ENCODE assay signal across 8 mouse cellular contexts in the genomic region with DNA sequence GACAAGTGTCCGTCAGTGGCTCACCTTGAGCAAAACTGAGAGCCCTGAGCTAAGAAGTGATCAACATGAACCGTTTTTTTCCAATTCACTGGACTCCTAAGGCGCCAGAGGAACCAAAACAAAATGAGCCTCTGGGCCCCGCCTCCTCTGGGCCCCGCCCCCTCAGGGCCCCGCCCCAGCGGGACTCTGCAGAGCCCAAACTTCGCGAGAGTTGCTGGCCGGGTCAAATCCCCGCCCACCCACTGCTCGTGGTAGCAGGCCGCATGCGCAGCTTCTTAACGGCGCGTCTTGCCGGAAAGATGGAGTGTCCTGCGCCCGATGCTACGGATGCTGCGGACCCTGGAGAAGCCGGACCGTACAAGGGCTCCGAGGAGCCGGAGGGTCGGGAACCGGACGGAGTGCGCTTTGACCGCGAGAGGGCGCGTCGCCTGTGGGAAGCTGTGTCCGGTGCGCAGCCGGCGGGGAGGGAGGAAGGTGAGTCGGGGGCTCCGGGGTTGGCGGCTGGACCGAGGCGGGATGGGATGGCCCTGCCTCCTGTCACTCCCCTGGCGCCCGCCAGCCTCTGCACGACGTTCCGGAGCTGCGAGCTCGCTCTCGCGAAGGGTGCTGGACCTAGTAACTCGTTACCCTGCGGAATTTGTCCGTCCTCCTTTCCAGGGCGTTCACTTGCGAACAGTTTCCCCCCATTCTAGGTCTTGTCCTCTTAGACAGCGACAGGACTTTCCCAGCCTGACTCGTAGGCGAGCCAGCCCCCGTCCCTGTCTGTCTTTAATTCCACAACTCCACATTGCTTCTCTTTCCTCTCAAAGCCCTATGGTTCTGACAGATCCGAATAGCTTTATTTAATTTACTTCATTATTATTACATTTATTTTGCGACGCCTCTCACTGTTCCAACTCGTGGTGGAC. TPM values are rescaled to one million over a fixed set of nuclear protein-coding genes. Genes with fewer than 3 reads are reported as not detected.
DNase-seq lines count a peak whose midpoint lies in the region; ATAC-seq lines count a peak whose summit lies in the region.

A gene (plus strand): TSS at position 267 of the 908 bp plus-strand sequence.

- peak; percentile 98 to 99 for DNase-seq in adrenal gland, adult (ENCODE audit: inconsistent age in 2 of 2, low spot score in 1 of 2)
- peak; percentile 98 for DNase-seq in embryo, embryonic 10.5 days (ENCODE audit: low spot score)
- DNase-seq in gastrocnemius, postnatal 14 days = peak; percentile 98
- peak; percentile 95 to 98 for DNase-seq in left cerebral cortex, postnatal 10 days (ENCODE audit: extremely low spot score in 1 of 2, low spot score in 2 of 2)
- peak; percentile 95 for DNase-seq in right cerebral cortex, postnatal 25 days
- DNase-seq in urinary bladder, postnatal 4 days (ENCODE audit: low spot score in 2 of 2) = peak; percentile 96 to 98

- intact Hi-C loops in gastrocnemius, postnatal 14 days (cut with DNase I; ENCODE audit: low total_unique reads) = no loop called here
- intact Hi-C loops in left cerebral cortex, postnatal 10 days (cut with DNase I) = no loop called here

- peak; percentile 90 for ATAC-seq in inflammation-experienced regulatory T-cells, adult 6 months
- ATAC-seq in megakaryocyte-erythroid progenitor cell, adult 5-6 weeks (replicated peaks; ENCODE audit: low FRiP score, low TSS enrichment, poor library complexity, severe bottlenecking) = peak; percentile 89

RNA-seq across cellular contexts. Expression of the gene that starts here (rescaled TPM):
- 10 to 100 TPM; 10.2 to 11.2 TPM for total RNA-seq in gastrocnemius, postnatal 14 days (2021)
- 10 to 100 TPM; 13.6 to 25.9 (median 17.6) TPM for polyA plus RNA-seq in inflammation-experienced regulatory T-cells, adult 6 months (2017; shearing (Covaris generic))
- total RNA-seq in left cerebral cortex, postnatal 10 days (2021) = 10 to 100 TPM; 42.5 to 42.9 TPM
- 33.1 and 61.7 TPM in 2 replicates for total RNA-seq in megakaryocyte-erythroid progenitor cell, adult 5-6 weeks (2014; fragmentation: Nextera tagmentation)
- total RNA-seq in megakaryocyte-erythroid progenitor cell, adult 5-6 weeks (2017) = 6.7 and 24.8 TPM in 2 replicates

Comparison
In these comparisons a context has a peak if more than half of its experiments do, and no peak if none do; other contexts are left out.
1. Peak in every context shown above with its lines: DNase-seq and ATAC-seq.